Mouse (Mus musculus): ENCODE measurements around the gene Sf3b3.

DNA sequence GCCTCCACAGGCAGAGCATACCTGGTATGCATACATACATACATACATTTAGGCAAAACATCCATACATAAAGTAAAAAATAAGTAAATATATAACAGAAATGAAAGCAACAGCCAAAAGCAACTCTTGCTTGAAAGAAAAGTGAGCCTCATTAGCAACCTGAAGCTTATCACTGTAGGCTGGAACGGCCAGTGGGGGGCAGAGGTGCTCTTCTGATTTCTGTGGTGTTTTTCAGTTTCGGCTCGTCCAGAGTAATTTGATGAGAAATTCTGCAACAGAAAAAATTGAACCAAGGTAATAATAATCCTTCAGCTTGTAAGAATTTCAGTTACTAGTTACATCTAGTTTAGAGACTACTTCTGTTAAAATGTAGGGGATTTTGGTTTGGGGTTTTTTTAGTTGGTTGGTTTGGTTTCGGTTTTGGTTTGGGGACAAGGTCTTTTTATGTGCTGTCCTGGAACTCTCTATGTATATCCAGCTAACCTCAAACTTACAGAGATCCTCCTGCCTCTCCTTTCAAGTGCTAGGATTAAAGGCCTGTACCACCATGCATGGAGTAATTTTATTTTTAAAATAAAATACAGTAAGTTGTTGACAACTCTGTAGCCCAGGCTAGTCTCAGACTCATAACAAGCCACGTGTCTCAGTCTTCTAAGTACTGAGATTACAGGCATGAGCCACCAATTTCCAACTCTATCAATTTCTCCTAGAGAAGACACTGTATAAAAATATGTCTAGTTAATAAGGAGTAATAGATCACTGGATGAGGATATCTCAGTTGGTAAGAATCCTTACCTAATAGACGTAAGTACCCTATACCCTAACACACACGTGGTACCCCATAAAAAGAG lies 13.3 kb upstream of the Sf3b3 start:
- TF ChIP-seq EP300 (optimal IDR thresholded peaks at IDR 0.05) (no peak), CTCF (IDR thresholded peaks at IDR 0.05; ENCODE audit: low read depth) (peak; percentile 67)

All from stomach, postnatal 0 days (tissue).